Mouse (Mus musculus): ENCODE data around the gene Gm10570.

DNA sequence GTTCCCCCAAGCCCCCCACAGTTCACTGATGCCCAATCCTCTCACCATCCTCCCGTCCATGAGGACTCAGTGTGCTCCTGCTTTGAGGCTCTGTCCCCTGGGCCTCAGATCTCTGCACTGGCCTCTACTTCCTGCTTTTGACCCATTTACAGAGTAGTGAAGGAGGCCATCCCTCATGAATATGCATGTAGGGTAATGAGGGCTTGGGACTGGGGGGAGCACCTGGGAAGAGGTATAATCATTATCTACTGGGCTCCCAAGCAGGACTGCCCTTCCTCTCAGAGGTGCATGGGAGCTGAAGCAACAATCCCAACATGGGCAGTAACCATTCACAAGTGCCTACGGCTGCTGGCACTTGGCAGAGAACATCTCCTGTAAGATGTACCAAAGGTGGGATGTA is 29.4 kb downstream of the Gm10570 start, which contains the start of gene Serinc2:
- no peak for TF ChIP-seq GATA1 (IDR thresholded peaks at IDR 0.05; ENCODE audit: borderline replicate concordance, low read length)
- no peak for TF ChIP-seq FLI1 (IDR thresholded peaks at IDR 0.05; ENCODE audit: low read length)

Measured in megakaryocyte, embryonic 14.5 days (primary cell).